Mouse (Mus musculus): ENCODE results near the gene Tpcn2.

DNA sequence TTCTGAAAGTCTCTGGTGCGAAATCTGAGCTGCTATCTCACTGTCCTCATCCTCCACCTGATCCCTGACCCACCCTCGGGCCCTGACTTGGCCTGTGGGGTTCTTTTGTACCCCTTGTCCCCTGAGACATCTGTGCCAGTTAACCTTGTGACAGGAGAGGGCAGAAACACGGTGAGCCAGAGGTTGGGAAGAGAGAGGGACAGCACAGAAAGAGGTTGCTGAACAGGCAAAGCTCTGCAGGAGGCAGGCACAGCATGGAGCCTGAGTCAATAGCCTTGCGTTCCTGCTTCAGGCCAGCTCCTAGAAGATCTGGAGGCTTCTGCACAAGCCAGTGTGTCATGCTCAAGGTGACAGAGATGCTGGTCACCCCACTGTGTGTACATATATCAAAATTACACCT, 39.8 kb upstream of the Tpcn2 start:
- no peak for TF ChIP-seq CTCF (IDR thresholded peaks at IDR 0.05; ENCODE audit: low read depth)
- no peak for TF ChIP-seq EP300 (optimal IDR thresholded peaks at IDR 0.05)

Measured in stomach, postnatal 0 days (tissue).